Mouse (Mus musculus): ENCODE results near the gene Ankrd55.

DNA sequence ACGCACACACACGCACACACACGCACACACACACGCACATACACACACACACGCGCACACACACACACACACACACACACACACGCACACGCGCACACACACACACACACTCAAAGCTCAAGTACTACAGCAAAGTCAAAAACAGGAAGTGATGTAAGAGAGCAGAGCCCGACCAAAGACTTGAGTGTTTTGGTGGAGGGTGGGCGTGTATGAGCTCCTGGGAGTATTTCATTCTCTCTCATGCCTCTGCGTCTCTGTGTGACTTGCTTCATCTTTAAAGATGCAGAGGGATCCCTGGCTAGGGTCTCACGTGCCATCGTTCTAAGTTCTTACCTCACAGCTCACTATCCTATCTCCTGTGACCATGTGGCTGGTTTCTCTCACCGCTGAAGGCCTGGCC lies 139.3 kb downstream of the Ankrd55 start:
- TF ChIP-seq CTCF (IDR thresholded peaks at IDR 0.05; ENCODE audit: extremely low read depth, insufficient read length, insufficient replicate concordance, low read depth, low read length) = no peak
- TF ChIP-seq POLR2A (IDR thresholded peaks at IDR 0.05; ENCODE audit: low read depth, low read length) = no peak
